Mouse (Mus musculus) lung, postnatal 10 days (tissue): ENCODE measurements at regions not wholly inside any gene's neighbourhood (a gene's known extent, or its start where the extent isn't known, plus 50 kb on each side); places are given as distances from the start of the nearest gene placed in this dataset.

ENCODE experiments used
- DNase-seq: peaks from one replicate; pipeline ENCODE4 v3.0.0; 2021

DNA sequence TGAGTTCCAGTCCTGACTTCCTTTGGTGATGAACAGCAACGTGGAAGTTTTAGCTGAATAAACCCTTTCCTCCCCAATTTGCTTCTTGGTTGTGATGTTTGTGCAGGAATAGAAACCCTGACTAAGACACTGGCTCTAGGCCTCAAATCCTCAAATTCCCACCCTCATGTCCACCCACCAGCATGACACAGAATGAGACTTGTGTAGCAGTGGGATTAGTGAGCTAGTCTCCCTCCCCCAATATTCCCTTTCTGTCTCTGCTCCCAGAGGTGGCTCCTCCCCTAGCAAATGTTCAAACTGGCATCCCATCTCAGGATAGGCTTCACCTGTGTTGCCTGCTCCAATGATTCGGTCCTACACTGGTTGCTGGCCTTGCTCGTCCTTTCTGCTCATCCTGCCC, 94.1 kb upstream of the Myocd start:
- DNase-seq = no peak

DNA sequence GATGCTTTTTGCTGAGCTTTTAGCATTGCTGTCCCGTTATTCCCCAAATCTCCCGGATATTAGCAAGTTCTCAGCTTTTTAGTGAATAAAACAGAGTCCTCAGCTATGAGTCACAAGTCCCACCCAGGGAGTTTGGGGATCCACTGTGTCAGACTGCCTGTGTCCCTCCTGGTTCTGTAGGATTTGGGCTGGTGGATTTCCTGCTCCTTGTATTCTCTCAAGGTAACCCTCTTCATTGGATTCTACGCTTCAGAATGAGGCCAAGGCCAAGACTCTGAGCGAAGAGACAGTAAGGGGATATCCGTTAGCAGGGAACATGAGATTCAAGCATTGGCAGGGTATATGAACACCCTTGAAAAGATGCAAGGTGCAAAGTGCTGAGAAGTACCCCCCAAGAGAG, 90.9 kb upstream of the Myocd start:
- no peak for DNase-seq

GRCm38 (mm10) chr11:65358908-65359307, 89.1 kb upstream of the Myocd start:
- DNase-seq = no peak

GRCm38 (mm10) chr11:65352516-65352915, 82.7 kb upstream of the Myocd start:
- no peak for DNase-seq

- DNase-seq = no peak
Measured at GRCm38 (mm10) chr11:65349013-65349412, 79.2 kb upstream of the Myocd start.

DNA sequence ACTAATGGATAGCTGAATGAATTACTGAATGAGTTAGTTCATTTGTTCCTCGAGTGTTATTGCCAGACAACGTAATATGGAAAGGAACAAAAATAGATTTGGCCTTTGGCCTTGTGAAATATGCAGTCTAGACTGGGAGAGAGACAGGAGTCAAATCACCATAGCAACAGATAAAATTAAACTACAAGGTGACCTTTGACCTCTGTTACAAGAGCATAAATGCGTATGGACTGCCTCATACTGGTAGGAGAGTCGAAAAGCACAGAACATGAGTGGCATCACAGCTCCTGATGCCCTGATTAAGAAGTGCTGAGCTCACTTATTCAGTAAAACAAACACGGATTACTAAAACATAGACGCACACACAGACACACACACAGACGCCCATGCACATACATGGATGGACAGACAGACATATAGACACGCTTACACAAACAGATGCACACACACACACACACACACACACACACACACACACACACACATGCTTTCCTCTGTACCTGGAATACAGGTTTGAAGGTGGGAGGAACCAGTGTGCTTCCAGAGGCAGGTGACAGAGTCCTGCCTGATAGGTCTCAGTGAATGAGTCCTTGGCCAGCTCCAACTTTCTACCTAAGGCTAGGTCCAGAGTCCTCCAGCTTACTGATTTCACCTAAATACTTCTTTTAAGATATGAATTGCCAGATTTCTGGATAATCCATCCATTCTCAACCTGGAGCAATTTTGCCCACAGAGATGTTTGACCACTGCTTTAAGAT, 72.1 kb upstream of the Myocd start:
- peak; percentile 12 for DNase-seq

DNA sequence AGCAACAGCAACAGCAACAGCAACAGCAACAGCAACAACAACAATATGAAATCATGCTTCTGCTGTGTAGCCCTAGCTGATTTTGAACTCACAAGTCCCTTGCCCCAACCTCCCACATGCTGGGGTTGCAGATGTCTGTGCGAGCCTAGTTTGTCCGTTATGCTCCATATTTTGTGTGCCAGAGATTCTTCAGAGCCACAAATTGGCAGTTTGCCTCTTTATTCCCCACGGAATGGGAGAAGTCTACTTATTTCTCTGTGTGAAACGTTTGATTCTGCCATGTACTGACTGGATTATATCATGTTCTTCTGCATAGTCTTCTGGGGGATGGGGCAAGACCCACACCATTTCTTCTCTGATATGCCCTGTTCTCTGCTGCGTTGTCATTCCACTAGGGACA, 64.5 kb upstream of the Myocd start:
- DNase-seq = peak; percentile 14

DNA sequence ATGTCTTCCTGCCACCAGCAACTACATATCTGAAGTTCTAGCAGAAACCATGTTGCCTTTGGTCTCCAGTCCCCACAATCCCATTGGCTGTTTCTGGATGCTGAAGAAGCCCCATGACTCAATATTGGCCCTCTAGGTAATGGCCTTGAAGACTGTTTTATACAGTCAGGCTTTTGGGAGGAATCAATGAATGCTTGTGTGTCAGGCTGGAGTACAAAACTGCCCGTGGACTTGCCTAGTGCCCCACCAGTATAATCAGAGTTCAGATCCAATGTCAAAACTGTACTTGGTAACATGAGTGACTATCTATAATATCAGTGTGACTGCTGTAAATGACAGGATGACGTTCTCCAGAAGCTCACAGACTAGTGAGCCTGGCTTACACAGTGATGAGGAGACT, 63.3 kb upstream of the Myocd start:
- DNase-seq = no peak

DNA sequence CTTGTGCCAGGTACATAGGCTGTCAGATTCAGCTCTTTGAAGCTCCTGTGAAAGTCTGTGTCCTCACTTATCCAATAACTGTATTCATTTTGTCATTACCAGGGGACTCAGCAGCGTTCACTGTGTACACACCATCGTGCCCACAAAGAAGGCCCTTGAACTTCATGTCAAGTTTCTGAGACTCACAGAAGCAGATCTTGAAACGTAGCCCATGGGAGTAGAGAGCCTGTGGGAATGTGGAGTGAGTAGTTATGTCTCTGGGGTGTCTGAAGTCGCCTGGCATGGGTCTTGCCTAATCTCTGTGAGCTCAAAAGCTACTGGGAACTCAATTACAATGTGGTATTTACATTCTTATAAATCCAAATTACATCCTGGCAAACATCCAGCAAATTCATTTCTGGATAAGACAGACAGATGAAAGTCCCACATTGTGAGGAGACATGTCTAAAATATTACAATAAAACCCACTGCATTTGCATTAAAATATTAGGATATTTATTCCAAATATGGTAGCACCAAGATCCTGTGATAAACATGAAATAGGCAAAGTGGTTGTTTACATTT, 53.2 kb upstream of the Myocd start:
- DNase-seq = peak; percentile 36
